Mouse (Mus musculus) kidney, postnatal 36 days (tissue): Measurements from ENCODE around the gene Cfap298.

Experiments used
- DNase-seq, 2 experiments: peaks; one replicate each; pipeline ENCODE4 v3.0.0; 2021 to 2022; ENCODE audit warnings: mixed read lengths in 2 of 2

Gene Cfap298

DNA sequence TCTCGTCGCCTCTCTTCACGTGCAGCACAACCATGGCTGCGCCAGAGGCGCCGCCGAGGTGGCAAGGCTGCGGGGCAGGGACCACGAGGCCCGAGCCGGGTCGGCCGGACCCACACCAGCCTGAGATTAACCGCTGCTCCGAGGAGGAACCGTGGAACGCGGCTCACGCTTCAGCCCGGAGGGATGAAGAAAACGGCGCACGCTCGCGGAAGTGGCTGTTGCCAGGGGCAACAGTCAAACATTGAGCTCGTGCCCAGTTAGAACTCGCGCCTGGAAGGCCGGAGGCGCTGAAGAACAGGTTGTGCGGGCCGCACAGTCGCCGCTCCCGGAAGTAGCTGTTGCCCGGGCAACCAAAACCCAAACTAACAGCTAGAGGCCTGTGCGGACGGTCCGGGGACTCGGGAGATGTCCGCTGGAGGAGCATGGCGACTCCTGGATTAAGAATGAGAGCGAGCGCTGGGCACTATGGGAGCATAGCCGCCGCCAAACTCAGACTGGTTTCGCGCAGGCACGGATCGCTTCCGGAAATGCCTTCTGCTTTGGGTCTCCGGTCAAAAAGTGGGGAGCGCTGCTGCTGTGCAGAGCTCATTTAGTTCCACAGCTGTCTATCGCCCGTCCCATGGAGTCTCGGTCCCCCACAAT, at the start of gene Cfap298:
Gene Cfap298 (minus strand): TSS at position 428 of the 642 bp plus-strand sequence.
- DNase-seq: peak; percentile 95

DNA sequence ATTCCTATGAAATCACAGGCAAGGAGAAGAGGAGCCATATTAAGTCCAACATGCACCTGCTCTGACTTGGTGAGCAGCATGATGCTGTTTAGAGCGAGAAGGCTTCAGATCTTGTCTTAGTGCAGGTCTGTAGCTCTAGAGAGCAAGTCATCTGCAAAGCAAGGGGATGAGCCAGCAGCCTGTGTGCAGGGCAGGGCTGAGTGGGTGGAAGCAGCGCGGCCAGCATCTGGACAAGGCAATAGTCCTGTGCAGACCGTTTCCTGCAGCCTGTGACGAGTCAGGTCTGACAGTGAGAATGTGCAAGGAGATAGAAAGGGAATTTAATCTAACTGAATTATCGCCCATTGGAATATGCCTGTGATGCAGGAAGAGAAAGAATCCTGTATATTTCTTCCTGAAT, 36.1 kb upstream of the Cfap298 start:
- DNase-seq: no peak

GRCm38 (mm10) chr16:90966241-90966640, 31.3 kb upstream of the Cfap298 start:
- DNase-seq: no peak

- no peak for DNase-seq
Measured at GRCm38 (mm10) chr16:90964302-90964701, 29.4 kb upstream of the Cfap298 start.

DNA sequence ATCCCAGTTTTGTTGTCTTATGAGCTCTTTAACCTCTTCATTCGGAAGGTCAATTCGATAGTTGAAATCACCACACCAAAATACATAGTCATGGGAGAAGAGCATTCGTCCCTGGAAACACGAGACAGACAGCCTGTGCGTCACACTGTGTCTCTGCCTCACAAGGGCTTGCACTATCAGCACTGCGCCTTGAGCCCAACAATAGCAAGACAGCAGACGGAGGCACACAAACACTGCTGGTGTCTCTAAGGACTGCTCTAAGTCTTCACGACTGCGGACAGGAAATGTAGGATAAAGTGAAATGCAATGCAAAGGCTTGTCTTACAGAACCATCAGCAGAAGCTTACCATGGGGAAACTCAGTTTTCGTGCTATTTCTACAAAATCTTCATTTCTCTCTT, 29.0 kb upstream of the Cfap298 start:
- no peak for DNase-seq

GRCm38 (mm10) chr16:90963231-90963630, 28.3 kb upstream of the Cfap298 start:
- DNase-seq: no peak

- no peak for DNase-seq
Measured at GRCm38 (mm10) chr16:90958301-90959085, 23.6 kb upstream of the Cfap298 start.

DNA sequence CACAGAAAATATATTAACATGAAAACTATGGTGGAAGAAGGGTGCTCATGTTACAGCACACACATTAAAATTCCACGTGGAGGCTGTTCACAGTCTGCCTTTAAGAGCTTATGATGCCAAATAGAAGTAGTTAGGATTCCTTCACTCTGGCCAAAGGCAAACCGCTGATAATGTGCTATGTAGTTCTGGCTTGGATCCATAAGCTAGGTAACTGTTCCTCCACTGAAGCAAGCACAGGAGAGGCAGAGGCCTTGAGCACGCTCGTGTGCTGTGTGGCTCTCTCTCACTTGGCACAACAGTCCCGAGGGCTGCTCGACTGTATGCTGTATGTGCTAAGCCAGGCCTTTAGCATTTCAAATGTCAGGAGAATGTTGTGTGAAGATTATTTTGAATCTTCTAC, 20.6 kb upstream of the Cfap298 start:
- no peak for DNase-seq

- DNase-seq: no peak
Measured at GRCm38 (mm10) chr16:90953770-90954169, 18.9 kb upstream of the Cfap298 start.

DNA sequence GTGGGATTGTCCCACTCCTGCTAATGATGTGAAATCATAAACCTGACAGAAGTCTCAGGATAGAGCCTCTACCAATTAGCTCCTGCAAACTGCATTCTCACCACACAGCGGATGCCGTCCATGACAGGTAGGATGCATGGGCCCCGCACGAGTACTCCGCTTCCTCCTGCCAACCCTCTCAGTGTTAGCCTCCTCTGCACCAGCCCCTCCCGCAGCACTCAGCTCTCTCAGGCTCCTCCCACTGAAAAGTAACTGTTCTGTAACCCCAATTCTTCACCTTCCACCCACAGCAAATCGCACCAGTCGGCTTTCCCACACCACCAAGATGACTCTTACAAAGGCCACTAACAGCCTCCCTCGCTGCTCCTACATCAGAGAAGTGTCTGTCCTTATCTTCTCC, 18.2 kb upstream of the Cfap298 start:
- DNase-seq: no peak

DNA sequence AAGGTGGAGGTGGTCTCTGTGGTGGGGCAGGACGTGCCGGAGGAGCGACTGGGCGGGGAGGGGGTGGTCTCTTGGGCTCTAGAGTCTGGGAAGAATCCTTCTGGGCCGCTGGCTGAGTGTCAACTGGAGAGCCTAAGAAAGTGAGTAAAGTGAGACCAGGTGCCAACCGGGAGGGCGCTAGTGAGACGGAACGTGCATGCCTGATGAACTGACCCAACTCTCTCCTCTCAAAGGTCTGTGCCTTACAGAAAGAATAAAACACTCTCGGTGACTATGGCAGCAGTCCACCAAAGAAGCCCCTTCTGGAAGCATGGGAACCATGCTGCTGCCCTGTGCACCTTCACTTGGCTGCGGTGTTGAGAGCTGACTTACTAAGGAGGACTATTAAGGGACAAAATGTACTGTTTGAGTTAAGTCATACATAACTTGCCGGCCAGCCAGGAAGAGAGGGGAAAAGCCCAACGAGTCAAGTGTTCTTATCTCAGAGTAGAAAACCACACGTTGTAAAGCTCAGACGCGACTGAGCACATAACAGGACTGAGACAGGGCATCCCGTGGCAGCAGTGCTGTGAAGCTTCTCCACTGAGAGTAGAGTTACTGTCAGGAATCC, 15.5 kb upstream of the Cfap298 start:
- DNase-seq: peak in 1 of 2 experiments; percentile 17

GRCm38 (mm10) chr16:90946977-90947376, 12.1 kb upstream of the Cfap298 start:
- no peak for DNase-seq

GRCm38 (mm10) chr16:90941246-90941645, 6.3 kb upstream of the Cfap298 start:
- no peak for DNase-seq

DNA sequence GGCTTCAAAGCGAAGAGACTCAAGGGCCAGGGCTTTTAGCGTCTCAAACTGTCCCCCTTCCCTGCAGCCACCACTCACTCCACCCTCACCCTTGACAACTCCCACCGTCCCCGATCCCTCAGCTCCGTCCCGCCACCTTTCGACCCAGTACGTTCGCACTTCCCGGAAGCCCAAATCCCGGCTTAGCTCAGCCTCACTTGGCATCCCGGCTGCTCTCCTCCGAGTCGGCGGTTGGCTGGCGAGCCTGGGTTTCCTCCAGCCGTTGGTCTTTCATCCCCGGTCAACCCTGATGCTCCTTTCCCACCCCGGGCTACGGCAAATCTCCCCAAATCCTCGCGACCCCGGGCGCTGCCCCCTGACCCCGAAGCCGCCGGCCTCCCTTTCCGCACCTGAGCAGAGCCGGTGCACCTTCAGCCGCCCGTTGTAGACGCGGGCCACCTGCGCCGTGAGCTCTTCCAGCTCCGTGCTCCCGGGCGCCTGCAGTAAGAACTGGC, 674 bp downstream of the Cfap298 start:
- DNase-seq: peak; percentile 62 to 78

DNA sequence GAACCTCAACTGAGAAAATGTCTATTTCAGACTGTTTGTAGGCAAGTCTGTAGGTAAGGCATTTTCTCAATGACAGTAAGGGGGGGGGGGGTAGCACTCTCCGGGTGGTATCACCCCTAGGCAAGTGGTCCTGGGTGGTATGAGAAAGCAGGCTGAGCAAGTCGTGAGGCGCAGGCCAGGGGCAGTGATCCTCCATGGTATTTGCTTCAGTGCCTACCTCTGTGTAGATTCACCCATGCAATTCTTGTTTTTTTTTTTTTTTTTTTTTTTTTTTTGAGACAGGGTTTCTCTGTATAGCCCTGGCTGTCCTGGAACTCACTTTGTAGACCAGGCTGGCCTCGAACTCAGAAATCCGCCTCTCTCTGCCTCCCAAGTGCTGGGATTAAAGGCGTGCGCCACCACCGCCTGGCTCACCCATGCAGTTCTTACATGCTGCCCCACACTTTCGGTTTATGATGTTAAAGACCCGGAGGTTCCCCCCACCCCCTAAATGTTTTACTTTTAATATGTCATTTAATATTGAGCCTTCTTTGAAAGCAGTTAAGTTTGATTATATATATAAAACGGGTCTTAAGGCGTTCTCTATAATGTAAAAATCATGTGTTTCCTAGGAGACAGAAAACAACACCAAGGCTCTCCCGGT, 1.3 kb downstream of the Cfap298 start:
- peak; percentile 18 for DNase-seq

DNA sequence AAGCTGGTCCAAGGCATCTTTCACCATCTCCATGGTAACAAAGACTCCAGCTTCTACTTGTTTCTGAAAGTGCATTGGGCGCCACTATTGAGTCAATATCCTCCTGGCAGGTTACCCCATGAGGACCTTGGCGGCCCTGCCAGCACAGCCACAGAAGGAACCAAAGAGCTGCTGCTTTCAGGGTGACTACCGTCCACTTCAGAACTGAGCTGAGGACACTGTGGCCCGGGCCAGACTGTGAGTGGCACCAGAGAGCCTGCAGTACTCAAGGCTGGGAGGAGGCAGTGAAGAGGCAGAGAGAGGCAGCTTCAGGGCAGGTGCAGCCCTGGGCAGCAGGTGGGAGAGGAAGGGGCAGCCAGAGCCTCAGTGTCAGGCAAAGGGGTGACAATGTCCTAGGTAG, 7.5 kb downstream of the Cfap298 start:
- no peak for DNase-seq

DNA sequence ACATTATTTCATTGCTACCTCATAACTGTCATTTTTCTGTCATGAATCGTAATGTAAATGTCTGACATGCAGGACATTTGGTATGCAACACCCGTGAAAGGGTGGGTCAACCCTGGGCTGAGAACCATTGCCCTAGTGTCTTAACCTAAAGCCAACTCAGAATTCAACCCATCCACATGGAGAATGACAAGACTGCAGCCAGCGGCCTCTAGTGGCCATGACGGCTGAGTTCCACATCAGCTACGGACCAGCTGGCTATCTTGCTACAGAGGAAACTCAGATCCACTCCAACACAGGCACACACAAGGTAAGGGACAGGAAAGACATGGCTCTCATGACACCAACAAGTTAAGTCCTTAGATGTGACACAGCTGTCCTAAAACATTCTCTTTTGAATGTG, 9.5 kb downstream of the Cfap298 start:
- DNase-seq: peak; percentile 70 to 87

- DNase-seq: peak; percentile 62 to 69
Measured at GRCm38 (mm10) chr16:90924606-90925370, 10.1 kb downstream of the Cfap298 start.

DNA sequence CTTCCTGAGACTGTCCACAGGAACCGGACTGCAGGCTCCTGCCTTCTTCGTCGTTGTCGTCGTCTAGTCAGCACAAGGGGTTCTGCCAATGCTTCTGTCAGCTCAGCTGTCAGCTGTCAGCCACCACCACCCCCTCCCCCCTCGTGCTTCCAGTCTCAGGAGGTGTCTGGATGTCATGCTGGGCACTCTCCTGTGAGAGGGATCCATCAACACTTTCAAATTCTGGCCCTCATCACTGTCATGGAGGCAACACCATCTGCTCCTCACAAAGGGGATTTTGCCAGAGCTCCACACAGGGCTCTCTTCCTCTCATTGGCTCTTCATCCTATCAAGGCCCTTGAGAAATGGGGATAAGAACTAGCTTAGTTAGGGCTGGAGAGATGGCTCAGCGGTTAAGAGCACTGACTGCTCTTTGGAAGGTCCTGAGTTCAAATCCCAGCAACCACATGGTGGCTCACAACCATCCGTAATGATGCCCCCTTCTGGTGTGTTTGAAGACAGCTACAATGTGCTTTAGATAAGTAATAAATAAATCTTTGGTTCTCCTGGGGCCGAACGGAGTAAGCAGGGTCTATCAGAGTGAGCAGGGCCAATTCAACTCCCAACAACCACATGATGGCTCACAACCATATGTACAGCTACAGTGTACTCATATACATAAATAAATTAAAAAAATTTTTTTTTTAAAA, 13.3 kb downstream of the Cfap298 start:
- DNase-seq: no peak

- no peak for DNase-seq
Measured at GRCm38 (mm10) chr16:90917156-90917555, 17.8 kb downstream of the Cfap298 start.

GRCm38 (mm10) chr16:90916040-90916481, 18.9 kb downstream of the Cfap298 start:
- peak; percentile 69 to 82 for DNase-seq

DNA sequence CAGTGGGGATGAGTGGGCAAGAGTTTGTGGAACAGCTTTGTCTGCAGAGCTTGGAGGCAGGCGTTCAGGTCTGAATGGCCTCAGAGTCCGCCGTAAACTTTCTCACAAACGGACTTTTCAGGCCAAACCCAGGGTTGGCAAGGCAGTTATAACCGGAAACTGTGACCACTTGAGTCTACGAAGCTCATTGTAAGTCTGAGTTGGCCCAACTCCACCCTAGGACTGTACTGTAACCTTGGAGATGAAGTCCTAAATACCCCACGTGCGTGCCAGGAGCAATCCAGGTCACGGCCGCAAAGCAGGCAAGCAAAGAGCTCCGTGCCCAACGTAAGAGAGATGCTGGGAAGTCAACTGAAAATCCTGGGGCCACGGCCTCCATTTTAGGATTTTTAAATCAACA, 23.1 kb downstream of the Cfap298 start:
- DNase-seq: peak; percentile 47 to 49
